Mouse (Mus musculus): ENCODE measurements around the gene Sun2. TPM values are rescaled to one million over a fixed set of nuclear protein-coding genes. Genes with fewer than 3 reads are reported as not detected.

Sun2 gene
- polyA plus RNA-seq, 1 experiment from 2014 or later, result 6.0 TPM

DNA sequence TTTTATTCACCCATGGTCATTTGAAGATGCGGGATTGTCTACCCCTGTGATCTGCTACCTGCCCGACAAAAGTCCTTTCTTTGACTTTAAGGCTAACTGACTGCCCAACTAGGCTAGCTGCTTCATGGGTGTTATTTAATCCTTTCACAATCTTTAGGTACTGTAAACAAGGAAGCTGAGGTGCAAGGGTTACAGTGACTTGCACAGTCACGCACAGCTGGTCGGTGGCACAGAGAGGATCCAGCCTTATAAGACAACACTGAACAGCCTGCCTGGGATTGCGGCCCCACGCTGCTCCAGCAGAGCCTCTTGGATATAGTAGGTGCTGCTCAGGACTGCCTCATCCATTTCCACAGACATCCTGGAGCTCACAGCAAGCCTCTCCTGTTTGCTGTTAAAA is 59.2 kb downstream of the Sun2 start:
- Histone ChIP-seq H3K36me3 (peaks cover 6% of the 10 kb centered on the region; the same call in 1 of the 2 replicates), H3K4me3 (no peak overlapping the region), H3K9me3 (no peaks in the 10 kb centered on the region), H3K4me1 (peaks cover 50% of the 10 kb centered on the region), H3K9ac (no peak overlapping the region), H3K4me2 (no peak overlapping the region), H3K27me3 (no peaks in the 10 kb centered on the region), H3K27ac (no peak overlapping the region)
- ATAC-seq (ENCODE audit: insufficient number of reproducible peaks, low FRiP score, low TSS enrichment, low read depth), result no peak
- 93% methylated on average over 6 of the region's 6 CpGs for WGBS

DNA sequence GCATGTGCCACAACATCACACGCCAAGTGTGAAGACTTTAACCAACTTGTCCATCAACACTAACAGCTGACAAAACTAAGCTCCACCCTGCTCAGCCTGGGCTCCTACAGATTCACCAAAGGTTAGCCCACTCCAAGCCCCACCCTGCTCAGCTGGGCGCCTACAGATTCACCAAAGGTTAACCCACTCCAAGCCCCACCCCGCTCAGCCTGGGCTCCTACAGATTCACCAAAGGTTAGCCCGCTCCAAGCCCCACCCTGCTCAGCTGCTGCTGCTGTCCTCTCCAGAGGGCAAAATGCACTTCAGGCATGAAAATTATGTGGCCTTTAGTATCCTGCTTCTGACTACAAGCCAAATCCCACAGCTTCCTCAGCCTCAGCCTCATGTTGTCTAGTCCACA is 60.4 kb downstream of the Sun2 start:
- Histone ChIP-seq H3K9ac (no peak overlapping the region), H3K9me3 (no peaks in the 10 kb centered on the region), H3K27me3 (no peaks in the 10 kb centered on the region), H3K4me2 (no peak overlapping the region), H3K4me1 (peaks cover 50% of the 10 kb centered on the region), H3K4me3 (no peak overlapping the region), H3K27ac (no peak overlapping the region), H3K36me3 (peaks cover 13% of the 10 kb centered on the region; the same call in 1 of the 2 replicates)
- no peak for ATAC-seq (ENCODE audit: insufficient number of reproducible peaks, low FRiP score, low TSS enrichment, low read depth)
- 85% methylated on average over 4 of the region's 4 CpGs for WGBS

DNA sequence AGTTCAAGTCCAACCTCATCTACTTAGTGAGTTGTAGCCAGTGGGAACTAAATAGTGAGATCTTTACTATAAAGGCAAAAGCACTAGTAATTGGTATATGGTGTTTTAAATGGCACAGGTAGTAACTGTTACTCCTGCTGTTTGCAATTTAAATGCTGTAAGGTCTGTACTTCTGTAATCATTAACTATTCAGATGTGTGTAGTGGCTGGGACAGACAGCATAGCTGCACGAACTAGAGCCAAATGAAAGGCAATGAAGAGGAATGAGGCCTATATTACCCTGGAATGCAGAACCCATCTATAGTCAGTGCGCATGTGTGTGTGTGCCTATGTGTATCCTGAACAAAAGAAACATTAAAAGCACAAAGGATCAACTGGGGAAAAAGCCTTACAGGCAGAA is 64.4 kb downstream of the Sun2 start:
- no peaks in the 10 kb centered on the region for H3K27me3 ChIP-seq
- H3K4me2 ChIP-seq, result no peak overlapping the region
- H3K4me1 ChIP-seq, result peaks cover 13% of the 10 kb centered on the region
- no peak overlapping the region for H3K9ac ChIP-seq
- WGBS, result 89% methylated on average over 2 of the region's 2 CpGs
- no peak for ATAC-seq (ENCODE audit: insufficient number of reproducible peaks, low FRiP score, low TSS enrichment, low read depth)
- no peak overlapping the region for H3K4me3 ChIP-seq
- H3K9me3 ChIP-seq, result no peaks in the 10 kb centered on the region
- H3K27ac ChIP-seq, result no peak overlapping the region
- H3K36me3 ChIP-seq, result peaks cover 51% of the 10 kb centered on the region

Other genes with a start within 250 kb of the Sun2 start
- gene Kcnj4, start 237.3 kb downstream of the Sun2 start, polyA plus RNA-seq (2015; fragmentation: Nextera tagmentation; extraction: Ambion mirVana), result not detected in 2 replicates
- gene Kdelr3, start 226.1 kb downstream of the Sun2 start, polyA plus RNA-seq (2015; fragmentation: Nextera tagmentation; extraction: Ambion mirVana), result 211 and 223 TPM in 2 replicates
- 41.6 and 54.0 TPM in 2 replicates for gene Ddx17, start 195.8 kb downstream of the Sun2 start, polyA plus RNA-seq (2015; fragmentation: Nextera tagmentation; extraction: Ambion mirVana)
- 2.6 and 2.8 TPM in 2 replicates for gene Dmc1, start 137.4 kb downstream of the Sun2 start, polyA plus RNA-seq (2015; fragmentation: Nextera tagmentation; extraction: Ambion mirVana)
- 0.82 and 0.88 TPM in 2 replicates for gene Fam227a, start 83.6 kb downstream of the Sun2 start, polyA plus RNA-seq (2015; fragmentation: Nextera tagmentation; extraction: Ambion mirVana)
- 49.3 and 52.6 TPM in 2 replicates for gene Cby1, start 83.3 kb downstream of the Sun2 start, polyA plus RNA-seq (2015; fragmentation: Nextera tagmentation; extraction: Ambion mirVana)
- gene Tomm22, start 71.7 kb downstream of the Sun2 start, polyA plus RNA-seq (2015; fragmentation: Nextera tagmentation; extraction: Ambion mirVana), result 216 and 223 TPM in 2 replicates
- gene Josd1, start 54.6 kb downstream of the Sun2 start, polyA plus RNA-seq (2015; fragmentation: Nextera tagmentation; extraction: Ambion mirVana), result 20.2 and 27.8 TPM in 2 replicates
- 35.0 and 36.0 TPM in 2 replicates for gene Gtpbp1, start 51.7 kb downstream of the Sun2 start, polyA plus RNA-seq (2015; fragmentation: Nextera tagmentation; extraction: Ambion mirVana)
- 67.1 and 70.2 TPM in 2 replicates for gene Dnal4, start 35.3 kb upstream of the Sun2 start, polyA plus RNA-seq (2015; fragmentation: Nextera tagmentation; extraction: Ambion mirVana)
- gene Nptxr, start 62.2 kb upstream of the Sun2 start, polyA plus RNA-seq (2015; fragmentation: Nextera tagmentation; extraction: Ambion mirVana), result 5.4 and 6.5 TPM in 2 replicates
- gene Npcd, start 91.7 kb upstream of the Sun2 start, polyA plus RNA-seq (2015; fragmentation: Nextera tagmentation; extraction: Ambion mirVana), result 0.32 TPM in 1 of 2 replicates, not detected in the other
- gene Cbx6, start 92.2 kb upstream of the Sun2 start, polyA plus RNA-seq (2015; fragmentation: Nextera tagmentation; extraction: Ambion mirVana), result 83.7 and 89.1 TPM in 2 replicates
- gene Apobec3, start 149.1 kb upstream of the Sun2 start, polyA plus RNA-seq (2015; fragmentation: Nextera tagmentation; extraction: Ambion mirVana), result 14.7 and 15.3 TPM in 2 replicates
- 2.4 and 2.8 TPM in 2 replicates for gene Cbx7, start 228.6 kb upstream of the Sun2 start, polyA plus RNA-seq (2015; fragmentation: Nextera tagmentation; extraction: Ambion mirVana)